Mouse (Mus musculus): ENCODE measurements around the gene Tmem30a. TPM values are rescaled to one million over a fixed set of nuclear protein-coding genes. Genes with fewer than 3 reads are reported as not detected.
A peak's percentile ranks its signal among the peaks of the same experiment; 100 is the strongest.

The Tmem30a gene
- 56.4 and 57.3 TPM in 2 replicates for polyA plus RNA-seq (2015; fragmentation: Nextera tagmentation; extraction: Ambion mirVana)

- Histone ChIP-seq H3K9me3 (ENCODE audit: control insufficient read depth, low read length) (no peaks in the 10 kb centered on the region), H3K4me2 (replicated peaks; ENCODE audit: low read depth) (peak within 1 kb of the TSS; percentile 74), H3K4me3 (ENCODE audit: low read depth, low read length) (peak within 1 kb of the TSS; percentile 92), H3K4me1 (replicated peaks; ENCODE audit: control insufficient read depth, insufficient read depth) (peaks cover 2% of the 10 kb centered on the region; the same call in 1 of the 2 replicates), H3K36me3 (ENCODE audit: control insufficient read depth, insufficient read depth, low read length) (no peaks in the 10 kb centered on the region), H3K27ac (replicated peaks) (peak within 1 kb of the TSS; percentile 93), H3K9ac (ENCODE audit: low read length) (peak within 1 kb of the TSS; percentile 96), H3K27me3 (ENCODE audit: control insufficient read depth, insufficient read depth, low read length) (no peaks in the 10 kb centered on the region)
- under 1% methylated on average over 79 of the region's 91 CpGs for WGBS
- TF ChIP-seq CTCF (IDR thresholded peaks at IDR 0.05; ENCODE audit: low read depth): no peak
- TF ChIP-seq EP300 (optimal IDR thresholded peaks at IDR 0.05): peak; percentile 60
- ATAC-seq (ENCODE audit: low FRiP score, low TSS enrichment): peak; percentile 97
- peak; percentile 93 for DNase-seq (ENCODE audit: low spot score)
These were observed at the start of gene Tmem30a for GRCm38 (mm10) chr9:79792841-79793835. Gene Tmem30a (minus strand): TSS chr9:79793507.

- WGBS: 28% methylated on average over 6 of the region's 6 CpGs
- H3K4me2 ChIP-seq (replicated peaks; ENCODE audit: low read depth): no peak overlapping the region
- peak overlapping the region; percentile 58 for H3K27ac ChIP-seq (replicated peaks)
- no peaks in the 10 kb centered on the region for H3K36me3 ChIP-seq (ENCODE audit: control insufficient read depth, insufficient read depth, low read length)
- ATAC-seq (ENCODE audit: low FRiP score, low TSS enrichment): no peak
- H3K27me3 ChIP-seq (ENCODE audit: control insufficient read depth, insufficient read depth, low read length): no peaks in the 10 kb centered on the region
- H3K4me3 ChIP-seq (ENCODE audit: low read depth, low read length): no peak overlapping the region
- no peaks in the 10 kb centered on the region for H3K9me3 ChIP-seq (ENCODE audit: control insufficient read depth, low read length)
- TF ChIP-seq CTCF (IDR thresholded peaks at IDR 0.05; ENCODE audit: low read depth) (no peak), EP300 (optimal IDR thresholded peaks at IDR 0.05) (no peak)
- H3K4me1 ChIP-seq (replicated peaks; ENCODE audit: control insufficient read depth, insufficient read depth): no peaks in the 10 kb centered on the region
- H3K9ac ChIP-seq (ENCODE audit: low read length): no peak overlapping the region
- DNase-seq (ENCODE audit: low spot score): no peak
These were observed 49.3 kb upstream of the Tmem30a start for GRCm38 (mm10) chr9:79842615-79843014.

- no peak overlapping the region for H3K4me3 ChIP-seq (ENCODE audit: low read depth, low read length)
- ATAC-seq (ENCODE audit: low FRiP score, low TSS enrichment) (no peak), DNase-seq (ENCODE audit: low spot score) (no peak)
- no peaks in the 10 kb centered on the region for H3K36me3 ChIP-seq (ENCODE audit: control insufficient read depth, insufficient read depth, low read length)
- no peak for TF ChIP-seq EP300 (optimal IDR thresholded peaks at IDR 0.05)
- TF ChIP-seq CTCF (IDR thresholded peaks at IDR 0.05; ENCODE audit: low read depth): no peak
- H3K9me3 ChIP-seq (ENCODE audit: control insufficient read depth, low read length): no peaks in the 10 kb centered on the region
- no peak overlapping the region for H3K4me2 ChIP-seq (replicated peaks; ENCODE audit: low read depth)
- H3K27ac ChIP-seq (replicated peaks): peak overlapping the region; percentile 58
- H3K27me3 ChIP-seq (ENCODE audit: control insufficient read depth, insufficient read depth, low read length): no peaks in the 10 kb centered on the region
- no peaks in the 10 kb centered on the region for H3K4me1 ChIP-seq (replicated peaks; ENCODE audit: control insufficient read depth, insufficient read depth)
- no peak overlapping the region for H3K9ac ChIP-seq (ENCODE audit: low read length)
These were observed 48.7 kb upstream of the Tmem30a start for GRCm38 (mm10) chr9:79842028-79842427.

- no peaks in the 10 kb centered on the region for H3K27me3 ChIP-seq (ENCODE audit: control insufficient read depth, insufficient read depth, low read length)
- H3K36me3 ChIP-seq (ENCODE audit: control insufficient read depth, insufficient read depth, low read length): no peaks in the 10 kb centered on the region
- ATAC-seq (ENCODE audit: low FRiP score, low TSS enrichment) (no peak; the same call in 1 of the 2 replicates), DNase-seq (ENCODE audit: low spot score) (no peak)
- H3K9ac ChIP-seq (ENCODE audit: low read length): no peak overlapping the region
- H3K4me2 ChIP-seq (replicated peaks; ENCODE audit: low read depth): no peak overlapping the region
- no peak for TF ChIP-seq CTCF (IDR thresholded peaks at IDR 0.05; ENCODE audit: low read depth)
- TF ChIP-seq EP300 (optimal IDR thresholded peaks at IDR 0.05): no peak
- H3K4me1 ChIP-seq (replicated peaks; ENCODE audit: control insufficient read depth, insufficient read depth): no peaks in the 10 kb centered on the region
- peak overlapping the region; percentile 13; the same call in 1 of the 2 replicates for H3K27ac ChIP-seq (replicated peaks)
- no peaks in the 10 kb centered on the region for H3K9me3 ChIP-seq (ENCODE audit: control insufficient read depth, low read length)
- H3K4me3 ChIP-seq (ENCODE audit: low read depth, low read length): no peak overlapping the region
- WGBS: 68% methylated on average over 1 of the region's 1 CpGs
These were observed 38.0 kb upstream of the Tmem30a start for GRCm38 (mm10) chr9:79831294-79831693.

GRCm38 (mm10) chr9:79830874-79831273 lies 37.6 kb upstream of the Tmem30a start:
- Histone ChIP-seq H3K27ac (replicated peaks) (peak overlapping the region; percentile 59), H3K4me2 (replicated peaks; ENCODE audit: low read depth) (no peak overlapping the region), H3K9ac (ENCODE audit: low read length) (0 out of 2 replicates have a peak overlapping the region, but pooled peaks have one; percentile 2), H3K9me3 (ENCODE audit: control insufficient read depth, low read length) (no peaks in the 10 kb centered on the region), H3K36me3 (ENCODE audit: control insufficient read depth, insufficient read depth, low read length) (no peaks in the 10 kb centered on the region), H3K4me1 (replicated peaks; ENCODE audit: control insufficient read depth, insufficient read depth) (no peaks in the 10 kb centered on the region), H3K4me3 (ENCODE audit: low read depth, low read length) (no peak overlapping the region), H3K27me3 (ENCODE audit: control insufficient read depth, insufficient read depth, low read length) (no peaks in the 10 kb centered on the region)
- no peak for DNase-seq (ENCODE audit: low spot score)
- TF ChIP-seq EP300 (optimal IDR thresholded peaks at IDR 0.05) (no peak), CTCF (IDR thresholded peaks at IDR 0.05; ENCODE audit: low read depth) (no peak)
- ATAC-seq (ENCODE audit: low FRiP score, low TSS enrichment): peak; percentile 83
- WGBS: 24% methylated on average over 4 of the region's 4 CpGs

Data from stomach, postnatal 0 days (tissue).